Mouse (Mus musculus) midbrain, embryonic 15.5 days (tissue): ENCODE measurements around the gene Supt3. TPM values are rescaled to one million over a fixed set of nuclear protein-coding genes. Genes with fewer than 3 reads are reported as not detected.

Experiments used
- ATAC-seq: fragments of 200-750 bp; cut with Nextera tagmentation; replicated peaks from 2 replicates; pipeline ENCODE4 v1.8.0; 2017; ENCODE audit warnings: moderate TSS enrichment
- H3K27ac ChIP-seq: fragments of 300-500 bp; sonication (generic); 2 replicates; pipeline ENCODE4 v1.5.1; 2015; ENCODE audit warnings: mild to moderate bottlenecking, inconsistent platforms
- H3K27me3 ChIP-seq: fragments of 300-500 bp; sonication (generic); replicated peaks from 2 replicates; pipeline ENCODE4 v1.6.1; 2015; ENCODE audit warnings: inconsistent platforms
- H3K36me3 ChIP-seq: fragments of 300-500 bp; sonication (generic); replicated peaks from 2 replicates; pipeline ENCODE4 v1.6.1; 2015; ENCODE audit warnings: inconsistent platforms
- H3K4me1 ChIP-seq: fragments of 300-500 bp; sonication (generic); 2 replicates; pipeline ENCODE4 v1.6.1; 2015; ENCODE audit warnings: inconsistent platforms
- H3K4me2 ChIP-seq: fragments of 300-500 bp; sonication (generic); 2 replicates; pipeline ENCODE4 v1.6.1; 2015; ENCODE audit warnings: inconsistent platforms, mild to moderate bottlenecking, moderate library complexity
- H3K4me3 ChIP-seq: fragments of 300-500 bp; sonication (generic); 2 replicates; pipeline ENCODE4 v1.5.1; 2015; ENCODE audit warnings: mild to moderate bottlenecking, inconsistent platforms
- H3K9ac ChIP-seq: fragments of 300-500 bp; sonication (generic); 2 replicates; pipeline ENCODE4 v1.6.1; 2015; ENCODE audit warnings: mild to moderate bottlenecking, inconsistent platforms
- H3K9me3 ChIP-seq: fragments of 300-500 bp; sonication (generic); 2 replicates; pipeline ENCODE4 v1.6.1; 2016; ENCODE audit warnings: inconsistent platforms
- WGBS: fragments of 180-500 bp; shearing (Covaris S2); methylation state at CpG from one replicate; pipeline ENCODE4 v1.1.7; 2015; ENCODE audit warnings: mixed read lengths; 5-methylcytosine and 5-hydroxymethylcytosine counted together
- polyA plus RNA-seq: library from polyadenylated mRNA; unstranded; fragments of >200 nt; fragmentation: Nextera tagmentation; extraction: Ambion mirVana; gene quantifications from 2 replicates; pipeline ENCODE4 v1.2.1, GENCODE M21; 2015

Supt3 gene
- polyA plus RNA-seq, 1 experiment from 2014 or later: 21.5 TPM

- no peak for ATAC-seq
Measured at GRCm38 (mm10) chr17:45007461-45007860, 230.5 kb downstream of the Supt3 start.

DNA sequence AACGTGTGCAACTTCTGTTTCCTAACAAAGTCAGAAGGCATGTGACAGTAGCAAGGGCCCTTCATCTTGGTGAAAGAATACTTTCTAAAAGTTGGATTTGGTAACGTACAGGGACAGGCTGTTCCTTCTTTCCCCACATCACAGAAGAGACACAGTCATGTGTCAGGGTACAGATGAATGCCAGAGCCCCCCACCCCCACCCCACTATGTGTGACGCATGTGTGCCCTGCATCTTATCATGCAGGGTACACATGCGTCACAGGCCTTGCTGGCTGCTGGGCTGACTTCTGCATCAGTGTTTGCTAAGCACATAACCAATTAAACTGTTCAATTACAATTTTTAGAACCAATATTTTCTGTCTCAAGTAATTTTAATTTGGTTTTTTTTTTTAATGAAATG is 231.7 kb downstream of the Supt3 start:
- Histone ChIP-seq H3K9ac (no peak overlapping the region), H3K4me2 (no peak overlapping the region), H3K4me1 (no peaks in the 10 kb centered on the region), H3K27ac (no peak overlapping the region), H3K4me3 (no peak overlapping the region), H3K27me3 (no peaks in the 10 kb centered on the region), H3K9me3 (no peaks in the 10 kb centered on the region), H3K36me3 (no peaks in the 10 kb centered on the region)
- ATAC-seq: no peak
- WGBS: 73% methylated on average over 4 of the region's 4 CpGs

More at GRCm38 (mm10) chr17:45007461-45007860, 230.5 kb downstream of the Supt3 start:
- H3K4me2 ChIP-seq: no peak overlapping the region
- H3K27ac ChIP-seq: no peak overlapping the region
- no peak overlapping the region for H3K9ac ChIP-seq
- WGBS: 93% methylated on average over 1 of the region's 1 CpGs
- no peaks in the 10 kb centered on the region for H3K9me3 ChIP-seq
- H3K36me3 ChIP-seq: no peaks in the 10 kb centered on the region
- H3K4me1 ChIP-seq: no peaks in the 10 kb centered on the region
- H3K27me3 ChIP-seq: no peaks in the 10 kb centered on the region
- no peak overlapping the region for H3K4me3 ChIP-seq

GRCm38 (mm10) chr17:45010409-45010808 is 233.5 kb downstream of the Supt3 start:
- H3K27ac ChIP-seq: no peak overlapping the region
- H3K4me3 ChIP-seq: no peak overlapping the region
- H3K4me1 ChIP-seq: no peaks in the 10 kb centered on the region
- H3K9me3 ChIP-seq: no peaks in the 10 kb centered on the region
- no peak overlapping the region for H3K9ac ChIP-seq
- no peak for ATAC-seq
- no peaks in the 10 kb centered on the region for H3K27me3 ChIP-seq
- WGBS: 85% methylated on average over 2 of the region's 2 CpGs
- no peaks in the 10 kb centered on the region for H3K36me3 ChIP-seq
- no peak overlapping the region for H3K4me2 ChIP-seq

GRCm38 (mm10) chr17:45016746-45017145 is 239.8 kb downstream of the Supt3 start:
- Histone ChIP-seq H3K27me3 (no peaks in the 10 kb centered on the region), H3K36me3 (no peaks in the 10 kb centered on the region), H3K27ac (no peak overlapping the region), H3K9me3 (no peaks in the 10 kb centered on the region), H3K4me2 (no peak overlapping the region), H3K9ac (no peak overlapping the region), H3K4me1 (no peaks in the 10 kb centered on the region), H3K4me3 (no peak overlapping the region)
- 88% methylated on average over 4 of the region's 4 CpGs for WGBS
- ATAC-seq: no peak

- no peaks in the 10 kb centered on the region for H3K9me3 ChIP-seq
- H3K27me3 ChIP-seq: no peaks in the 10 kb centered on the region
- H3K36me3 ChIP-seq: no peaks in the 10 kb centered on the region
- no peak for ATAC-seq
- no peak overlapping the region for H3K27ac ChIP-seq
- WGBS: 79% methylated on average over 8 of the region's 8 CpGs
- no peaks in the 10 kb centered on the region for H3K4me1 ChIP-seq
- no peak overlapping the region for H3K4me3 ChIP-seq
- no peak overlapping the region for H3K4me2 ChIP-seq
- no peak overlapping the region for H3K9ac ChIP-seq
Measured at GRCm38 (mm10) chr17:45020155-45020930, 243.4 kb downstream of the Supt3 start.

GRCm38 (mm10) chr17:45028441-45028840 is 251.5 kb downstream of the Supt3 start:
- WGBS: 85% methylated on average over 3 of the region's 3 CpGs
- no peaks in the 10 kb centered on the region for H3K4me1 ChIP-seq

GRCm38 (mm10) chr17:45029106-45029505 is 252.2 kb downstream of the Supt3 start:
- Histone ChIP-seq H3K27me3 (no peaks in the 10 kb centered on the region), H3K36me3 (no peaks in the 10 kb centered on the region), H3K4me3 (no peak overlapping the region), H3K27ac (no peak overlapping the region), H3K4me1 (no peaks in the 10 kb centered on the region), H3K9me3 (no peaks in the 10 kb centered on the region), H3K4me2 (no peak overlapping the region), H3K9ac (no peak overlapping the region)
- 97% methylated on average over 1 of the region's 1 CpGs for WGBS
- no peak for ATAC-seq

More at GRCm38 (mm10) chr17:45028441-45028840, 251.5 kb downstream of the Supt3 start:
- Histone ChIP-seq H3K36me3 (no peaks in the 10 kb centered on the region), H3K27me3 (no peaks in the 10 kb centered on the region), H3K27ac (no peak overlapping the region), H3K4me3 (no peak overlapping the region), H3K9ac (no peak overlapping the region), H3K4me2 (no peak overlapping the region), H3K9me3 (no peaks in the 10 kb centered on the region)
- no peak for ATAC-seq

DNA sequence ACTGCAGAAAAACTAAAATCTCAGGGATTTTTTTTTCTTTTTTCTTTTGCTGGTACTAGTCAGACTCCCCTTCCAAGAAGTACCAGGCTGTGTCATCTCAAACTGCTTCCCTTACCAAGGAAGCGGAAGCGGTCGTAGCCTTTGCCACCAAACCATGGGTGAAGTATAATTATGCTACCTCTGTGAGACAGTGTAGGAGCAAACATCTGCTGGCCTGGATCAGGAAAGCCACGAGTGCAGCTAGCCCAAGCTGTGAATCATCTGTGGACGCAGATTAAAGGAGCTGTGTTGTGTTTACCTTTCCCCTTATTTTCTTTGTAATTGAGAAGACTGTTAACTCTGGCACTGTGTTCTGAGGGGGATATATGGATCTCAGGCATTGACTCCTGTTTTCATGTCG is 255.3 kb downstream of the Supt3 start:
- 80% methylated on average over 6 of the region's 6 CpGs for WGBS
- no peak for ATAC-seq

GRCm38 (mm10) chr17:45033617-45034016 is 256.7 kb downstream of the Supt3 start:
- Histone ChIP-seq H3K4me3 (no peak overlapping the region), H3K36me3 (no peaks in the 10 kb centered on the region), H3K4me1 (no peaks in the 10 kb centered on the region), H3K4me2 (no peak overlapping the region), H3K27ac (no peak overlapping the region), H3K9ac (no peak overlapping the region), H3K9me3 (no peaks in the 10 kb centered on the region), H3K27me3 (no peaks in the 10 kb centered on the region)
- ATAC-seq: no peak
- WGBS: 77% methylated on average over 7 of the region's 7 CpGs

More for the DNA sequence above, 255.3 kb downstream of the Supt3 start:
- Histone ChIP-seq H3K9me3 (no peaks in the 10 kb centered on the region), H3K27ac (no peak overlapping the region), H3K4me3 (no peak overlapping the region), H3K36me3 (no peaks in the 10 kb centered on the region), H3K27me3 (no peaks in the 10 kb centered on the region), H3K4me2 (no peak overlapping the region), H3K9ac (no peak overlapping the region), H3K4me1 (no peaks in the 10 kb centered on the region)

GRCm38 (mm10) chr17:45041084-45041483 is 264.1 kb downstream of the Supt3 start:
- no peaks in the 10 kb centered on the region for H3K36me3 ChIP-seq
- no peak overlapping the region for H3K9ac ChIP-seq
- WGBS: 85% methylated on average over 2 of the region's 2 CpGs
- no peak overlapping the region for H3K4me2 ChIP-seq
- no peaks in the 10 kb centered on the region for H3K27me3 ChIP-seq
- no peak for ATAC-seq
- no peaks in the 10 kb centered on the region for H3K4me1 ChIP-seq
- H3K27ac ChIP-seq: no peak overlapping the region
- no peak overlapping the region for H3K4me3 ChIP-seq
- no peaks in the 10 kb centered on the region for H3K9me3 ChIP-seq

GRCm38 (mm10) chr17:45045804-45046203 is 268.9 kb downstream of the Supt3 start:
- Histone ChIP-seq H3K27me3 (no peaks in the 10 kb centered on the region), H3K4me3 (no peak overlapping the region), H3K4me1 (no peaks in the 10 kb centered on the region), H3K36me3 (no peaks in the 10 kb centered on the region), H3K9ac (no peak overlapping the region), H3K9me3 (no peaks in the 10 kb centered on the region), H3K27ac (no peak overlapping the region), H3K4me2 (no peak overlapping the region)
- no peak for ATAC-seq

- H3K36me3 ChIP-seq: no peaks in the 10 kb centered on the region
- no peaks in the 10 kb centered on the region for H3K4me1 ChIP-seq
- 94% methylated on average over 3 of the region's 3 CpGs for WGBS
- no peak overlapping the region for H3K9ac ChIP-seq
- H3K27ac ChIP-seq: no peak overlapping the region
- no peak overlapping the region for H3K4me3 ChIP-seq
- H3K27me3 ChIP-seq: no peaks in the 10 kb centered on the region
- no peak overlapping the region for H3K4me2 ChIP-seq
- no peak for ATAC-seq
- H3K9me3 ChIP-seq: no peaks in the 10 kb centered on the region
Measured at GRCm38 (mm10) chr17:45046583-45046982, 269.6 kb downstream of the Supt3 start.

DNA sequence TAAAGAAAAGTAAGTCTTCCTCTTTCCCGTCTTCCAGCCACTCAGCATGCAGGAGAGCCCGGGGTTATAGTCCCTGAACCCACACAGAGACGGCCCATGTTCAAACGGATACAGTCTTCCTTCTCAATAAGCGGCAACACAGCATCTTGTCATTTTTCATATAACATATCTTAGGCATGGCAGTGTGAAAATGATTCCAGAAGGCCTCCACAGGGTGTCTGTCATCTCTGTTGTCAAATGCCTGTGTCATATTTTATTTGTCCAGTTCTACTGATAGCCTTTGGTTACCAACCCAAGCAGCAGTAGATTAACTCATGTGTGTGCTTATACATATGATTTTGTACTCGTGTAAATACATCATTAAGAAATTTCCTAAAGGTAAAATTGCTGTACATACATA is 270.3 kb downstream of the Supt3 start:
- no peak for ATAC-seq
- H3K4me3 ChIP-seq: no peak overlapping the region
- 88% methylated on average over 6 of the region's 6 CpGs for WGBS

More for the DNA sequence above, 270.3 kb downstream of the Supt3 start:
- H3K4me1 ChIP-seq: no peaks in the 10 kb centered on the region
- H3K9me3 ChIP-seq: no peaks in the 10 kb centered on the region
- no peak overlapping the region for H3K27ac ChIP-seq
- no peak overlapping the region for H3K9ac ChIP-seq
- H3K4me2 ChIP-seq: no peak overlapping the region
- no peaks in the 10 kb centered on the region for H3K36me3 ChIP-seq
- H3K27me3 ChIP-seq: no peaks in the 10 kb centered on the region
